Mouse (Mus musculus) ovary, postnatal 10 days (tissue): ENCODE measurements around the gene Vangl1.
"Not testable (repeated sequence)": the region's sequence is repeated elsewhere in the genome, so short reads cannot be mapped to it uniquely, and the experiment has no call there.

ENCODE experiments used
- DNase-seq: peaks from one replicate; pipeline ENCODE4 v3.0.0; 2022; ENCODE audit warnings: low spot score

Gene Vangl1

GRCm38 (mm10) chr3:102203781-102204721 lies at the start of gene Vangl1:
Gene Vangl1 (minus strand): TSS chr3:102204693.
- peak; percentile 46 for DNase-seq

GRCm38 (mm10) chr3:102253554-102253953 lies 49.1 kb upstream of the Vangl1 start:
- no peak for DNase-seq

- no peak for DNase-seq
Measured at GRCm38 (mm10) chr3:102252927-102253326, 48.4 kb upstream of the Vangl1 start.

- no peak for DNase-seq
Measured at GRCm38 (mm10) chr3:102250873-102251272, 46.4 kb upstream of the Vangl1 start.

GRCm38 (mm10) chr3:102249401-102249991 lies 45.0 kb upstream of the Vangl1 start:
- DNase-seq = peak; percentile 19

GRCm38 (mm10) chr3:102244601-102245000 lies 40.1 kb upstream of the Vangl1 start:
- DNase-seq = no peak

GRCm38 (mm10) chr3:102242854-102243253 lies 38.4 kb upstream of the Vangl1 start:
- no peak for DNase-seq

GRCm38 (mm10) chr3:102231418-102232134 lies 27.1 kb upstream of the Vangl1 start:
- DNase-seq = no peak

GRCm38 (mm10) chr3:102222756-102223155 lies 18.3 kb upstream of the Vangl1 start:
- DNase-seq = no peak

- DNase-seq = no peak
Measured at GRCm38 (mm10) chr3:102218301-102218700, 13.8 kb upstream of the Vangl1 start.

GRCm38 (mm10) chr3:102214736-102215135 lies 10.2 kb upstream of the Vangl1 start:
- no peak for DNase-seq

GRCm38 (mm10) chr3:102214299-102214698 lies 9.8 kb upstream of the Vangl1 start:
- DNase-seq = no peak

GRCm38 (mm10) chr3:102212896-102213295 lies 8.4 kb upstream of the Vangl1 start:
- no peak for DNase-seq

GRCm38 (mm10) chr3:102212336-102212735 lies 7.8 kb upstream of the Vangl1 start:
- no peak for DNase-seq

GRCm38 (mm10) chr3:102211340-102211739 lies 6.8 kb upstream of the Vangl1 start:
- DNase-seq = no peak

- no peak for DNase-seq
Measured at GRCm38 (mm10) chr3:102210775-102211174, 6.3 kb upstream of the Vangl1 start.

GRCm38 (mm10) chr3:102208861-102209260 lies 4.4 kb upstream of the Vangl1 start:
- no peak for DNase-seq

- no peak for DNase-seq
Measured at GRCm38 (mm10) chr3:102205458-102205830, 951 bp upstream of the Vangl1 start.

GRCm38 (mm10) chr3:102204734-102205457 lies 403 bp upstream of the Vangl1 start:
- not testable (repeated sequence) for DNase-seq

- DNase-seq = no peak
Measured at GRCm38 (mm10) chr3:102203131-102203530, 1.4 kb downstream of the Vangl1 start.

GRCm38 (mm10) chr3:102199991-102200390 lies 4.5 kb downstream of the Vangl1 start:
- DNase-seq = no peak

GRCm38 (mm10) chr3:102199226-102199625 lies 5.3 kb downstream of the Vangl1 start:
- no peak for DNase-seq
